Mouse (Mus musculus) small intestine, adult 2 months (tissue): ENCODE results near the gene Ccpg1os.

Experiments used
- CTCF ChIP-seq: fragments of 200-500 bp; IDR thresholded peaks from 2 replicates; pipeline ENCODE4 v1.5.1; 2012; ENCODE audit warnings: low read depth, mild to moderate bottlenecking, control low read depth, inconsistent platforms, low read length, moderate library complexity, mixed read lengths; ENCODE audit not compliant: insufficient replicate concordance, insufficient read length; ENCODE audit errors: extremely low read depth
- POLR2A ChIP-seq: fragments of 200-500 bp; IDR thresholded peaks from 2 replicates; pipeline ENCODE4 v1.6.1; 2012; ENCODE audit warnings: low read depth, mild to moderate bottlenecking, control low read depth, inconsistent platforms, low read length, moderate library complexity

GRCm38 (mm10) chr9:73012629-73013028, 27.4 kb upstream of the Ccpg1os start:
- TF ChIP-seq CTCF, result no peak
- no peak for TF ChIP-seq POLR2A
